In the genomic region with DNA sequence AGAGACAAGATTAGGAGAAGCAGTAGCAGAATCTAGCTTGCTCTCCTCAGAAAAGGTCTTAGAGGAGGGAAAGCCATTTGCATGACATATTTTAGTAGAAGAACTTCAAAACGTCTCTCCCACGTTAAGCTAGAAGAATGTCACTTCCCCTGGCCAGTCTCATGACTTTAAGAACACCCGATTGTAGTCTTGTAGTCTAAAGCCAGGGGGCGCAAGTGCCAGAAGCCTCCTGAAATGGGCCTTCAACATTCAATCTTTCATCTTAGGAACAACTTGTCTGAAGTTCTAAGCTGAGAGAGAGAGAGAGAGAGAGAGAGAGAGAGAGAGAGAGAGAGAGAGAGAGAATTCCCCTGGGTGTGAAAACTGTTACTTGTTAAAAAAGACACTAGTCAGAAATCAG, we compare ENCODE assay signal across 15 mouse cellular contexts.
DNase-seq lines count a peak whose midpoint lies in the region; ATAC-seq and TF ChIP-seq lines count a peak whose summit lies in the region.
"Had no signal": no experiment of that assay in that cellular context is flagged by ENCODE, and none has a peak within 500 bp of the region (broad histone marks: within the 10 kb centered on the region; RNA-seq: fewer than 3 reads in every experiment).

No protein-coding gene starts in this region.

- DNase-seq in adrenal gland, postnatal 14 days, result peak; percentile 8
- no peak for DNase-seq in adrenal gland, adult (ENCODE audit: inconsistent age in 2 of 2, low spot score in 1 of 2)
- no peak for DNase-seq in kidney, postnatal 0 days (ENCODE audit: low spot score)
- DNase-seq in kidney, adult 9 months, result no peak
- no peak for DNase-seq in midbrain, embryonic 10.5 days (ENCODE audit: low spot score)
- DNase-seq in midbrain, embryonic 14.5 days, result no peak
- peak; percentile 22 for DNase-seq in embryo, embryonic 11 days
- DNase-seq in gastrocnemius, postnatal 14 days, result no peak

- TF ChIP-seq CTCF in kidney, postnatal 0 days (IDR thresholded peaks at IDR 0.05; ENCODE audit: low read depth), result peak; percentile 57

- no peak overlapping the region for H3K27ac ChIP-seq in kidney, postnatal 0 days
- 0 out of 2 replicates have a peak overlapping the region, but pooled peaks have one; percentile 15 for H3K27ac ChIP-seq in midbrain, embryonic 10.5 days (replicated peaks)
- H3K27ac ChIP-seq in midbrain, embryonic 14.5 days (replicated peaks; ENCODE audit: low read depth, low read length), result no peak overlapping the region
- H3K27ac ChIP-seq: hindbrain, embryonic 13.5 days; midbrain, embryonic 12.5 days; stomach, embryonic 15.5 days had no signal

- H3K4me2 ChIP-seq in kidney, postnatal 0 days (ENCODE audit: low read length), result no peak overlapping the region
- no peak overlapping the region for H3K4me2 ChIP-seq in midbrain, embryonic 14.5 days (ENCODE audit: low read length)
- H3K4me2 ChIP-seq: heart, embryonic 12.5 days; hindbrain, embryonic 13.5 days; midbrain, embryonic 12.5 days; stomach, embryonic 15.5 days had no signal

- no peak overlapping the region for H3K9ac ChIP-seq in kidney, postnatal 0 days (ENCODE audit: low read depth, low read length)
- H3K9ac ChIP-seq in midbrain, embryonic 14.5 days (replicated peaks; ENCODE audit: low read length), result no peak overlapping the region
- H3K9ac ChIP-seq: heart, embryonic 12.5 days; hindbrain, embryonic 13.5 days; midbrain, embryonic 12.5 days; stomach, embryonic 15.5 days had no signal

- H3K9me3 ChIP-seq in kidney, postnatal 0 days (replicated peaks; ENCODE audit: low read length), result no peaks in the 10 kb centered on the region
- no peaks in the 10 kb centered on the region for H3K9me3 ChIP-seq in midbrain, embryonic 10.5 days (replicated peaks)
- H3K9me3 ChIP-seq in midbrain, embryonic 14.5 days (ENCODE audit: control insufficient read depth, low read length), result no peaks in the 10 kb centered on the region
- H3K9me3 ChIP-seq: heart, embryonic 12.5 days; hindbrain, embryonic 13.5 days; midbrain, embryonic 12.5 days; stomach, embryonic 15.5 days had no signal

- intact Hi-C loops in gastrocnemius, postnatal 14 days (cut with DNase I; ENCODE audit: low total_unique reads), result no loop called here

- no peak for ATAC-seq in kidney, postnatal 0 days (replicated peaks; ENCODE audit: low FRiP score, low read depth)
- no peak for ATAC-seq in midbrain, embryonic 14.5 days (ENCODE audit: low FRiP score, low TSS enrichment)
- ATAC-seq: forebrain, embryonic 16.5 days had no signal

- no peak overlapping the region for H3K4me3 ChIP-seq in kidney, postnatal 0 days (replicated peaks; ENCODE audit: low read depth, low read length)
- no peak overlapping the region for H3K4me3 ChIP-seq in midbrain, embryonic 10.5 days
- no peak overlapping the region for H3K4me3 ChIP-seq in midbrain, embryonic 14.5 days (replicated peaks; ENCODE audit: low read depth, low read length)
- H3K4me3 ChIP-seq: erythroblast, embryonic 14.5 days; heart, embryonic 12.5 days; hindbrain, embryonic 13.5 days; midbrain, embryonic 12.5 days; stomach, embryonic 15.5 days had no signal

- H3K4me1 ChIP-seq in kidney, postnatal 0 days (replicated peaks; ENCODE audit: insufficient read depth, low read length), result no peaks in the 10 kb centered on the region; the same call in 1 of the 2 replicates
- peaks cover 53% of the 10 kb centered on the region for H3K4me1 ChIP-seq in midbrain, embryonic 10.5 days
- H3K4me1 ChIP-seq in midbrain, embryonic 14.5 days (ENCODE audit: control insufficient read depth, insufficient read depth, low read length), result peaks cover 27% of the 10 kb centered on the region

- no peaks in the 10 kb centered on the region for H3K36me3 ChIP-seq in kidney, postnatal 0 days (ENCODE audit: insufficient read depth, low read length)
- no peaks in the 10 kb centered on the region for H3K36me3 ChIP-seq in midbrain, embryonic 10.5 days
- H3K36me3 ChIP-seq in midbrain, embryonic 14.5 days (ENCODE audit: control insufficient read depth, insufficient read depth, low read length), result no peaks in the 10 kb centered on the region
- H3K36me3 ChIP-seq: heart, embryonic 12.5 days; hindbrain, embryonic 13.5 days; midbrain, embryonic 12.5 days; stomach, embryonic 15.5 days had no signal

- WGBS in kidney, postnatal 0 days, result 66% methylated on average over 4 of the region's 4 CpGs
- WGBS in midbrain, embryonic 10.5 days, result 66% methylated on average over 4 of the region's 4 CpGs
- WGBS in midbrain, embryonic 14.5 days, result 67% methylated on average over 4 of the region's 4 CpGs

- H3K27me3 ChIP-seq in kidney, postnatal 0 days (ENCODE audit: insufficient read depth, low read length), result no peaks in the 10 kb centered on the region
- H3K27me3 ChIP-seq in midbrain, embryonic 10.5 days (ENCODE audit: low read depth, poor library complexity, severe bottlenecking), result no peaks in the 10 kb centered on the region
- H3K27me3 ChIP-seq in midbrain, embryonic 14.5 days (ENCODE audit: control insufficient read depth, insufficient read depth, low read length), result no peaks in the 10 kb centered on the region
- H3K27me3 ChIP-seq: CH12.LX; heart, embryonic 12.5 days; hindbrain, embryonic 13.5 days; midbrain, embryonic 12.5 days; stomach, embryonic 15.5 days had no signal

Comparison
In these comparisons a context has a peak if more than half of its experiments do, and no peak if none do; other contexts are left out.
1. DNase-seq: peak in adrenal gland, postnatal 14 days (single experiment) and embryo, embryonic 11 days (single experiment); none in adrenal gland, adult (0 of 2), kidney, postnatal 0 days (single experiment), kidney, adult 9 months (single experiment), midbrain, embryonic 10.5 days (single experiment), midbrain, embryonic 14.5 days (single experiment) and gastrocnemius, postnatal 14 days (single experiment).